Mouse (Mus musculus) neural tube, embryonic 13.5 days (tissue): Measurements from ENCODE around the gene Adgrf1. TPM values are rescaled to one million over a fixed set of nuclear protein-coding genes. Genes with fewer than 3 reads are reported as not detected.

Source experiments
- ATAC-seq: fragments of 200-750 bp; cut with Nextera tagmentation; 2 replicates; pipeline ENCODE4 v1.8.0; 2017; ENCODE audit warnings: low read depth, mild to moderate bottlenecking, moderate TSS enrichment, moderate library complexity
- H3K27ac ChIP-seq: fragments of 300-500 bp; sonication (generic); replicated peaks from 2 replicates; pipeline ENCODE4 v1.5.1; 2015; ENCODE audit warnings: moderate library complexity, mild to moderate bottlenecking, inconsistent platforms
- H3K27me3 ChIP-seq: fragments of 300-500 bp; sonication (generic); 2 replicates; pipeline ENCODE4 v1.6.1; 2015; ENCODE audit warnings: mild to moderate bottlenecking, inconsistent platforms
- H3K36me3 ChIP-seq: fragments of 300-500 bp; sonication (generic); 2 replicates; pipeline ENCODE4 v1.6.1; 2015; ENCODE audit warnings: mild to moderate bottlenecking, inconsistent platforms
- H3K4me1 ChIP-seq: fragments of 300-500 bp; sonication (generic); replicated peaks from 2 replicates; pipeline ENCODE4 v1.6.1; 2015; ENCODE audit warnings: inconsistent platforms
- H3K4me2 ChIP-seq: fragments of 300-500 bp; sonication (generic); 2 replicates; pipeline ENCODE4 v1.6.1; 2015; ENCODE audit warnings: inconsistent platforms, mild to moderate bottlenecking, moderate library complexity
- H3K4me3 ChIP-seq: fragments of 300-500 bp; sonication (generic); 2 replicates; pipeline ENCODE4 v1.5.1; 2015; ENCODE audit warnings: mild to moderate bottlenecking, inconsistent platforms
- H3K9ac ChIP-seq: fragments of 300-500 bp; sonication (generic); 2 replicates; pipeline ENCODE4 v1.6.1; 2015; ENCODE audit warnings: moderate library complexity, mild to moderate bottlenecking, inconsistent platforms
- H3K9me3 ChIP-seq: fragments of 300-500 bp; sonication (generic); 2 replicates; pipeline ENCODE4 v1.6.1; 2016; ENCODE audit warnings: inconsistent platforms
- WGBS: fragments of 180-500 bp; shearing (Covaris S2); methylation state at CpG from one replicate; pipeline ENCODE4 v1.1.7; 2015; 5-methylcytosine and 5-hydroxymethylcytosine counted together
- polyA plus RNA-seq: library from polyadenylated mRNA; unstranded; fragments of >200 nt; fragmentation: Nextera tagmentation; extraction: Ambion mirVana; gene quantifications from 2 replicates; pipeline ENCODE4 v1.2.1, GENCODE M21; 2015

Adgrf1 gene
- polyA plus RNA-seq, 1 experiment from 2014 or later = not detected

DNA sequence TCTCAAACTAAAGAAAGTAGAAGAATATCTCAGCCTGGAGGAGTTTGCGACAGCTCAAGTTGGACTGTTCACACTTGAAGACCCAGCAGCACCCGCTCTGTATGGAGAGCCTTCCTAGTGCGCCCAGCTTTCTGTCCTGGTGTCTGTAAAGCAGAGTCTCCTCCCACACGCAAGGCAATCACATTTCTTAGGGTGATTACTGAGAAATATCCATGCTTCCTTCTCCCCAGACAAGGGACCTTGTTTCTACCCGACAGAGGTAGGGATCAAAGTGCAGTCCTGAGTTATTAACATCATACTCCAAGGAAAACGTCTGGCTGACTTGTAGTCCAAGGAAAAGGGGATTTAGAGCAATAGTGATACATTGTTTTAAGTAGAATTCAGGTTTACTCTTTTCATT, 6.1 kb downstream of the Adgrf1 start:
- no peaks in the 10 kb centered on the region for H3K9me3 ChIP-seq
- H3K4me3 ChIP-seq = no peak overlapping the region
- H3K36me3 ChIP-seq = no peaks in the 10 kb centered on the region
- no peak for ATAC-seq
- WGBS = 84% methylated on average over 6 of the region's 6 CpGs
- H3K4me1 ChIP-seq = peaks cover 5% of the 10 kb centered on the region
- no peaks in the 10 kb centered on the region for H3K27me3 ChIP-seq
- no peak overlapping the region for H3K9ac ChIP-seq
- H3K4me2 ChIP-seq = no peak overlapping the region
- H3K27ac ChIP-seq = no peak overlapping the region

DNA sequence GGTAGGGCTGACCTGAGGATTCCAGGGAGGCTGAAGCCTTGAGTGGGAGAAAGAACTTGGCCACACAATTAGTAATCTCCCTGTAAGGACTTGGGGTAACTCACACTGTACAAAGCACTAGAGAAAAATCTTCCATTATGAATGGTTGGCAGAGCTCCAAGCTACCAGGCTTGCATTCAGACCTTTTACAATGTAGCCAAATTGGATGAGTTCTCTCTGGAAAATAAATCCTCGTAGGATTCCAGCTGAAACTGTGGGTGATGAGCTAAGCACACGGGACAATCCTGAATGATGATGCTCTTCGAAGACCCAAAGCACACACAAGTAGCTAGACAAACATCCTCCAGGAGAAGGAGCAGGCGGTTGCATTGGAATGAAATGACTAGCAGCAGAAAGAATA, 7.1 kb downstream of the Adgrf1 start:
- Histone ChIP-seq H3K27me3 (no peaks in the 10 kb centered on the region), H3K9me3 (no peaks in the 10 kb centered on the region), H3K4me1 (peaks cover 5% of the 10 kb centered on the region), H3K36me3 (no peaks in the 10 kb centered on the region), H3K9ac (no peak overlapping the region), H3K4me3 (no peak overlapping the region), H3K4me2 (no peak overlapping the region), H3K27ac (no peak overlapping the region)
- WGBS = 41% methylated on average over 4 of the region's 4 CpGs
- peak; percentile 50 for ATAC-seq

DNA sequence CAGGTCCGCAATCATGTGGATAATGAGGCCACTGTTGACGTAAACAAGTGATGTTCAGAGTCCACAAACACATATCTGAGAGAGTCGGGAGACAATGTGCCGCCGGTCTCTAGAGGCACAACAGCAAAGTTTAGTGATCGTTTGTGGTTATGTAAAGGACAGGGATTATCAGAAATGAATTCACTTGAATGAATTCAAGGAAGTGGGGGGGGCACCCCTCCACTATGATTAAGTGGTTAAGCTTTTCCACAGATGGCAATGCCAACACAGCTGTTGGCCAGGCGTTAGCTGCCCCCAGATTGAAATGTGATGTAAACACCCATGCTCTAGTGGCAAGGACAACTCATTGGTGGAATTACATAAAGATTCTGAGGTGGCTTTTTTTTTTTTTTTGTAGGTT, 9.5 kb downstream of the Adgrf1 start:
- H3K9ac ChIP-seq = no peak overlapping the region
- H3K4me3 ChIP-seq = no peak overlapping the region
- ATAC-seq = no peak
- H3K27me3 ChIP-seq = no peaks in the 10 kb centered on the region
- no peaks in the 10 kb centered on the region for H3K9me3 ChIP-seq
- H3K4me1 ChIP-seq = peaks cover 5% of the 10 kb centered on the region
- 89% methylated on average over 7 of the region's 7 CpGs for WGBS
- no peaks in the 10 kb centered on the region for H3K36me3 ChIP-seq
- H3K27ac ChIP-seq = no peak overlapping the region
- H3K4me2 ChIP-seq = no peak overlapping the region

DNA sequence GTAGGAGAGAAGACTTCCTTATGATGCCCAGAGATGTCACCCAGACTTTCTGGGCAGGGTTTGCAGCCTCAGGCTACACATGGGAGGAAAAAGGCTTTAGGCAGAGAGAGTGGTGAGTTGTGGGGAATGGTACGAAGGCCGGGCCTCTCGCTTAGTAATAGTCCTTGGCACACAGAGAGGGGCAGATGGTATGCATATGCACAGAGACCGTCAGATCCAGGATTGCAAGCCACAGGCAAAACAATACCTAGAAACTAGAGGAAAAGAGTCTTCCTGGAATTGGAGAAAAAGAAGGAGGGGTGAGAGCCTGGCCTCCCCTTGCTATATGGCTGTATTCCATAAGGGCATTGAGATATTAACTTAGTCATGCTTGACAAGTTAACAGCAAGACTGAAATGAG, 12.2 kb downstream of the Adgrf1 start:
- WGBS = 85% methylated on average over 4 of the region's 4 CpGs
- no peak for ATAC-seq
- Histone ChIP-seq H3K4me3 (no peak overlapping the region), H3K4me2 (no peak overlapping the region), H3K27me3 (no peaks in the 10 kb centered on the region), H3K9ac (no peak overlapping the region), H3K4me1 (peaks cover 3% of the 10 kb centered on the region; the same call in 1 of the 2 replicates), H3K36me3 (no peaks in the 10 kb centered on the region), H3K9me3 (no peaks in the 10 kb centered on the region), H3K27ac (no peak overlapping the region)

DNA sequence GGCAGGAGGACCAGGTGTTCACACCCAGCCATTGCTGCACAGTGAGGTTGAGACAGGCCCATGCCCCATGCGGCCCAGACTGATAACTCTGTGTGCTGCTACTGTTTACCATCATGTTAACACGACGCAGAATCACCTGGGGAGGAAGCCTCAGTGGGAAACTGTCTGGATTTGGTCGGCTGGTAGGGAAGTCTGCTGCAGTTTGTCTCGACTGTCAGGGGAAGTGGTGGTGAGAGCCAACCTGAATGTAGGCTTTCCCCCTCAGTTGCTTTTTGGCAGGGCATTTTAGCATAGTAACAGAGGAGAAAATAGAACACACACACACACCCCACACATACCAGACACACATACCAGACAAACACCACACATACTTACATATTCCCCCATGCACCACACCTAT, 12.7 kb downstream of the Adgrf1 start:
- H3K36me3 ChIP-seq = no peaks in the 10 kb centered on the region
- no peaks in the 10 kb centered on the region for H3K9me3 ChIP-seq
- H3K4me2 ChIP-seq = no peak overlapping the region
- no peak overlapping the region for H3K9ac ChIP-seq
- no peaks in the 10 kb centered on the region for H3K4me1 ChIP-seq
- no peaks in the 10 kb centered on the region for H3K27me3 ChIP-seq
- WGBS = 72% methylated on average over 5 of the region's 5 CpGs
- no peak for ATAC-seq
- no peak overlapping the region for H3K27ac ChIP-seq
- H3K4me3 ChIP-seq = no peak overlapping the region

DNA sequence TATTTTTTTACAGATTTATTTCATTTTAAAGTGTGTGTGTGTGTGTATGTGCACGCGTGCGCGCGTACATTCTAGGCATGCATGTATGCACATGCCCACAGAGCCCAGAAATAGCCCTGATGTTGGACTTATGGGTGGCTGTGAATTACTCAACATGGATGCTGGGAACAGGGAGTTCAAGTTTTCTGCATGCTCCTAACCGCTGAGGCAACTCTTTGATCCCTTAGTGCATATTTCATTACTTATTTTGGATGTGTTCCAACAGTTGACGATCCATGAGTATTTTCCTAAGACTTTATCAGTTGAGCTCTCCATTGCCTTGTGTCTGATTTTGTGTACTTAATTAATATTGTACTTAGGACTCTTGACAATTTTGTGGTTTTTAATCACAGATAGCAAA, 29.4 kb downstream of the Adgrf1 start:
- no peaks in the 10 kb centered on the region for H3K9me3 ChIP-seq
- 92% methylated on average over 7 of the region's 7 CpGs for WGBS
- H3K9ac ChIP-seq = no peak overlapping the region
- H3K4me1 ChIP-seq = no peaks in the 10 kb centered on the region
- no peak overlapping the region for H3K4me2 ChIP-seq
- no peak for ATAC-seq
- no peaks in the 10 kb centered on the region for H3K36me3 ChIP-seq
- no peak overlapping the region for H3K4me3 ChIP-seq
- no peak overlapping the region for H3K27ac ChIP-seq
- H3K27me3 ChIP-seq = no peaks in the 10 kb centered on the region

DNA sequence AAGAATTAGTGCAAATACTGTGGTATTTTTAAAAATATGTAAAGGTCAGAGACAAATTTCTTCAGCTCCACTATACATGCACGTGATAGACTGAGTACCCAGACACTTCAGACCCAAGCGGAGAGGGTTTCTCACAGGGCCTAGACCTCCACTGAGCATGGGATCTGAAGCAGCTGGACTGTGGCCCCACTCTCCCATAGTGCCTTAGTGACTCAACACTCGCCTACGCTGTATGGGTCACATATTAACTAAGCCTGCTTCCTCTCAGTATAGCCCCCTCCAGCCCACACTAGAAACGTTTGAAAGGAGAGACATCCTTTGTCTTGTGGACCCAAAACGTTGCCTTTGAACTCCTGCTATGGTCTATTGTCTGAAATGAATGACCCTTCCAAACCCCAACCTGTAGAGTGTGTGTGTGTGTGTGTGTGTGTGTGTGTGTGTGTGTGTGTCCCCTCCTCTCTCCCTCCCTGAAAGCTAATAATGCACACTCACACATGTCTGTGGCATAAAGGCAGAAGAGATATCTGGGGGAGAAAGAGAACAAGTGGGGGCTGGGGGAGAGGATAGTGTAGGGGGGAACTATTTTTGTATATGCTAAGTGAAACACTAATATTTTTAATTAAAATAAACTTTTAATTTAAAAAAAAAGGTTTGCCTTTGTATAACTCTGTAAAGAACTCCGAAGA, 56.0 kb downstream of the Adgrf1 start:
- Histone ChIP-seq H3K9ac (no peak overlapping the region), H3K4me3 (no peak overlapping the region), H3K4me2 (peak overlapping the region; percentile 65), H3K4me1 (peaks cover 9% of the 10 kb centered on the region), H3K9me3 (no peaks in the 10 kb centered on the region; the same call in 1 of the 2 replicates), H3K36me3 (no peaks in the 10 kb centered on the region), H3K27ac (no peak overlapping the region), H3K27me3 (no peaks in the 10 kb centered on the region)
- WGBS = 41% methylated on average over 7 of the region's 7 CpGs
- ATAC-seq = peak; percentile 38

DNA sequence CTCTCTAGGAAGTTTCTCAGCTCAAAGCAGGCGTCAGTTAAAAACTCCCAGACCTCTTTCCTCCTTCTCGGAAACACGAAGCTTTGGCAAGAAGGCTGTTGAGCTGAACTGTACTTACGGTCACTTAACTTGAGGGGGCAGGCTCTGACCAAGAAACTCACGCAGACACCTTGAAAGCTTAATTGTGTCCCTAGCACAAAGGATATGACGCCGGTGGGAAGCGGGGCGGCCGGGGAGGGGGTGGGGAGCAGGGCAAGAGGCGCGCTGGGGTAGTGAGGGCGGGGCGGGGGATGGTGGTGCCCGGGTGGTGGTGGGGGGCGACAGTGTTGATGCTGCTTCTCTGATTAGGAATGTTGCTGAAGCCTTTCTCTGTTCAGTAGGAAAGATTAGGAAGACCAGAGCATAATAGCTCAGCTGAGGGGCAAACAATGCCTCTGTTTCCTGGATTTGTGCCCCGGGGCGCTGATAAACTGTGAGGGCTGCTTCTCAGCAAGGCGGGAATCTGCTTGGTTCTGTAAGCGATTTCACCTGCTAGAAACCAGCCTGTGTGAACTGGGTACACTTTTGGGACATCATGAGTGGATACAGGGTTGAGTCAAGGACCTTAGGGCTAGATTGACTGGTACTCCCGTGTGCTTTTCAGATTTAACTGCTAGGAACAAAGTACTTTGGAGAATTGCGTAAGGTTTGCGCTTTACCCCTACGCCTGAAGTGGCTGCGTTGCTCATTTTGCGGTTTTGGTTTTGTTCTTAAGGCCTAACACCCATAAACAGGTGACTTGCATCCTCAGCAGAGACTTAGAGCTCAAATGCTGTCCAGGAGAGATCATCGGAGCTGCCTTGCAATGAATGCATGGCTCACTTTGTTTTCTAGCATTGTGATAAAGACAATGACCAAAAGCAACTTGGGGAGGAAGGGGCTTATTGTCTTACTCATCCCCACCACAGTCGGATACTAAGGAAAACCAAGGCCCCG, 56.9 kb downstream of the Adgrf1 start:
- Histone ChIP-seq H3K4me2 (peak overlapping the region; percentile 65), H3K9ac (peak overlapping the region; percentile 70), H3K27me3 (no peaks in the 10 kb centered on the region), H3K36me3 (no peaks in the 10 kb centered on the region), H3K4me3 (peak overlapping the region; percentile 34), H3K9me3 (no peaks in the 10 kb centered on the region; the same call in 1 of the 2 replicates), H3K27ac (peak overlapping the region; percentile 65; the same call in 1 of the 2 replicates), H3K4me1 (peaks cover 9% of the 10 kb centered on the region)
- peak; percentile 92 for ATAC-seq
- WGBS = 13% methylated on average over 29 of the region's 29 CpGs

DNA sequence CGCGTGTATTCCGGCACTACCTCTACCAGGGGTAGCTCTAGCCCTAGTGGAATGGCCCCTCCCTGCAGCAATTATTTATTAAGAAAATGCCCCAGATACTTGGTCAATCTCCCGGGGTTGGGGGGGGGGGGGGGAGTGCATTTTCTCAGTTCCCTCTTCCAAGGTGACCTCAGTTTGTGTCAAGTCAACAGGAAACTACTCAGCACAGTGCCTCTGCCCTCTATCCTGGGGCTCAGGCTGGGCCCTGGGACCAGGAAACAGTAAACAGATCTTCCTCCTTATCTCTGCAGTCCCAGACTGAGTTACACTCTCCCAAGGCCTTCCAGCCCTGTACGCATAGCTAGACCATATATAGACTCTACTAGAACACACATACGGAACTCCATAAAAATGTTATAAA, 57.7 kb downstream of the Adgrf1 start:
- ATAC-seq = no peak
- Histone ChIP-seq H3K27ac (no peak overlapping the region), H3K27me3 (no peaks in the 10 kb centered on the region), H3K4me2 (no peak overlapping the region), H3K4me3 (no peak overlapping the region), H3K36me3 (no peaks in the 10 kb centered on the region), H3K9ac (no peak overlapping the region), H3K9me3 (no peaks in the 10 kb centered on the region; the same call in 1 of the 2 replicates), H3K4me1 (peaks cover 13% of the 10 kb centered on the region)
- 88% methylated on average over 6 of the region's 6 CpGs for WGBS

DNA sequence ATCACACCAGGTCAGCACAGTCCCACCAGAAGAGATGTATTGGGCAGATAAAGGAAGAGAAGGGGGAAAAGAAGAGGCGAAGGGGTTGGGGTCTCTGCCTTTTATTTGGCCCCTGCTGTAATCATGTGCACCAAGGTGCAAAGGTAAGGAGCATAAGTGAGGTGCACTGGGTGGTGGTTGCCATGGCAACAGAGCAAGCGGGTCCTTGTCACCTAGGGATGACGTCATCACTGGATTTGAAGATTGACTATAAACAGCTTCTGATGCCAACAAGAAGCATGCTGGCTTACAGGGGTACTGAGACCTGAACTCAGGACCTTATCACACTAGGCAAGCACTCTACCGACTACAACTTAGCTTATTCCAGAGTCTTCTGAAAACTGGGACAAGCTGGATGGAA, 59.1 kb downstream of the Adgrf1 start:
- H3K4me2 ChIP-seq = no peak overlapping the region
- no peaks in the 10 kb centered on the region for H3K27me3 ChIP-seq
- no peak overlapping the region for H3K9ac ChIP-seq
- ATAC-seq = no peak
- no peak overlapping the region for H3K27ac ChIP-seq
- peaks cover 15% of the 10 kb centered on the region for H3K4me1 ChIP-seq
- no peaks in the 10 kb centered on the region for H3K9me3 ChIP-seq
- H3K4me3 ChIP-seq = no peak overlapping the region
- WGBS = 88% methylated on average over 4 of the region's 4 CpGs
- H3K36me3 ChIP-seq = no peaks in the 10 kb centered on the region

DNA sequence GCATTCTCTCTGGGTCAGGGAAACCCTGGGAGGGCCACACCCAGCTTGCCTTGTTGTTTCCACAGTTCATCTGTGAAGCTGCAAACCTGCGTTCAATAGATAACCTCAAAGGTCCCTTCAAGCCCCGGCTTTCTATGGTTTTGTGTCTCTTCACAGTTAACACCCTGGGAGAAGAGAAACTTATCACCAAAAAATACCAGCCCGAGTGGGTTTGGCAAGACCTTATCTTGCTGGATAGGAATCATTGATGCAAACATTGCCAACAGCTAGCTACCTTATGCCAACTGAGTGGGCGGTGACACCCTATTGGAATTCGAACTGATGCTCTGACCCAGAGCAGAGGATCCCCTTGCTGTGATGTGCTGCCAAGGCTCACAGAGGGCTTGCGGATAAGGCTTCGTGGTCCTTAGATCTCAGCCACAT, 59.6 kb downstream of the Adgrf1 start:
- ATAC-seq = no peak
- no peaks in the 10 kb centered on the region for H3K27me3 ChIP-seq
- no peak overlapping the region for H3K9ac ChIP-seq
- H3K4me1 ChIP-seq = peaks cover 15% of the 10 kb centered on the region
- no peaks in the 10 kb centered on the region for H3K36me3 ChIP-seq
- H3K4me3 ChIP-seq = no peak overlapping the region
- WGBS = 86% methylated on average over 7 of the region's 7 CpGs
- no peak overlapping the region for H3K4me2 ChIP-seq
- H3K27ac ChIP-seq = no peak overlapping the region
- H3K9me3 ChIP-seq = no peaks in the 10 kb centered on the region

DNA sequence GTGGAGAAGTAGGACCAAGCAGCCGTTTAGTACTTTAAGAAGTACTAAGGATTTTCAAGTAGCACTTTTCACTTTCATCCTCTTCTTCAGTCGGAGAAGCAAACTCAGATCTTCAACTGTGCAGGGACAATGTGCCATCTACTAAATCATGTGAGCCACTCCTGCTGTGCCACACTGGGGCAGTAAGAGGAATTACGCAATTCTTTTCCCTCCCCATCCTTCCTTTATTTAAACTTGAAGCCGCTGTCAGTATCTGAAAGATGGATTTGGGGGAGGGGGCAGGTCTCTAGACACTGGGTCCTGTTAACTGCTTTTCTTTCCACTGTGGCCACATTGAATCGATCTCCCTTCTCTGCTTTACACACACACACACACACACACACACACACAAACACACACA, 62.6 kb downstream of the Adgrf1 start:
- Histone ChIP-seq H3K4me2 (no peak overlapping the region), H3K27ac (no peak overlapping the region), H3K4me3 (no peak overlapping the region), H3K4me1 (peaks cover 6% of the 10 kb centered on the region; the same call in 1 of the 2 replicates), H3K9me3 (no peaks in the 10 kb centered on the region), H3K27me3 (no peaks in the 10 kb centered on the region), H3K36me3 (no peaks in the 10 kb centered on the region), H3K9ac (no peak overlapping the region)
- no peak for ATAC-seq
- WGBS = 26% methylated on average over 5 of the region's 5 CpGs
